Mouse (Mus musculus) mesoderm, embryonic 11.5 days (tissue): ENCODE data around the gene Pkib.

ENCODE experiments used
- DNase-seq: peaks from one replicate; pipeline ENCODE4 v3.0.0-alpha.2; 2012; ENCODE audit warnings: low read depth, low spot score

Pkib gene

DNA sequence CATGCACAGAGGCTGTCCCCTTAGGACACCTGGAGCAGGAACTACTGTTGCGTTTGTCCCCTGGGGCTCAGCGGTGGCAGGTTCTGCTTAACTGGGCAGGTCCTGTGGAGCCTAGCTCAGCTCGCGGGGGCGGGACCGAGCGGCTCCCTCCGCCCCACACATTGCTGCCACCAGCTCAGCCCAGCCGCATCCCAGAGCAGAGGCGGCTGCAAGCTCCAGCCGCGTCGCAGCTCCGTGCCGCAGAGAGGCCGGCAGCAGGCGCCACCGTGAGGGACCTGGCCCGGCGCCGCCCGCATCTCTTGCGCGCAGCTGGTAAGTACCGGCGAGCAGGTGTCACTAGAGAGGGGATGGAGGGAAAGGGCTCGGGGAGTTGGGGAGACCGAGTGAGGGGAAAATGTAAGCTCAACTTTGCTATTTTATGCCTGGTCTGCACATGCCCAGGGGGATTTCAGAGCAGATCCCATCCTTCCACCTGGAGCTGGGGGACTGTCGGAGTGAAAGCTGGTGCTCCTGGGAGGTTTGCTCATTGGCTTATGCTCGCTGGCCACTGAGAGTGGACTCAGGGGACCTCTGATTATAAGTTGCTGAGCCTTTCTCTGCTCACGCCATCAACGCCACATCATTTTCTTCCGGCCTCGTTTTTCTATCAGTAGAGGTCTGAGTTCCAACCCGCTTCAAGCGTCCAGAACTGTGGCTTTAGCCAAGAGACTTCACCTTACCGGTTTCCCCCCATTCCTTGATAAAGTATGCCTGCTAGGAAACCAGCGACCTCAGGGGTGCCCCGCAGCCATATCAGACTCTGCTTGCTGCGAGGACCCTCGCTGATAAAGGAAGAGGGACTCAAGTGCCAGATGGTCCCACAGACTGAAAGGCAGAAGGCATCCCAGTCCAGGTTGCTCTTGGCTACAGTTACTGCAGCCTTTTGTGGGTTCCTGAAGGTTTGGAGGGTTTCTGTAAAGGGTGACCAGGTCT is at the start of gene Pkib:
Gene Pkib, plus strand, starts transcription at position 86 of the 972 bp plus-strand sequence.
- DNase-seq = peak; percentile 63

DNA sequence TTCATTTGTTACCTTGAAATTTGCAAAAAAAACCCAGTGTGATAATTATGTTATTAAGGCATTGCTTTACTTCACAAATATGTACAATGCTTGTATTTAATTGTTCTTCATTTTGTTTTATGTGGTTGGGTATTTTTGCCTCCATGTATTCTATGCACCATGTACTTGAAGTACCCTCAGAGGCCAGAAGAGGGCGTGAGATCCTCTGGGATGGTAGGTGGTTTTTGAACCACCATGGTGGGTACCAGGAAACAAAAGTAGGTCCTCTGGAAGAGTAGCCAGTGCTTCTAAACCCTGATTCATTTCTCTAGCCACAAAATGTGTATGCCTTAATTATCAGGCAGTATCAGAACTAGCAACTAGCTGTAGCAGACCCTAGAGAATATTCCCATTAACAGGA is 47.9 kb upstream of the Pkib start:
- DNase-seq = no peak

DNA sequence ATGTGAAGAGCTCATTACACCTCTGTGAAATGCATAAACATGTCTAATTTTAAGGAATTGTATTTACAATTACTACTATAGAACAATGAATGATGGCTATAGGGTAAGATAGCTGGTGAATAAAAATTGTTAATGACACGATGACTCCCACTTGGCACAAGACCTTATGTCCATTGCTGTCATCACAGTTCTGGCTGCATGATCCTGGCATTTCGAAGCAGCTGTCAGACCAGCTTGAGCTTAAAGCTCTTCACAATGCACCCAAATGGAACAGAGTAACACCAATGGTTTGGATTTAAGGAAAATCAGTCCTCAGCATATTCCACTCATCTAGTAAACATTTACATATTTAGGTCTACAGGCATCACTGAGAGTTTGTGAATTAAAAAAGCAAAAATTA is 37.5 kb upstream of the Pkib start:
- no peak for DNase-seq

- DNase-seq = no peak
Observed at GRCm38 (mm10) chr10:57597172-57597571, 34.6 kb upstream of the Pkib start.

DNA sequence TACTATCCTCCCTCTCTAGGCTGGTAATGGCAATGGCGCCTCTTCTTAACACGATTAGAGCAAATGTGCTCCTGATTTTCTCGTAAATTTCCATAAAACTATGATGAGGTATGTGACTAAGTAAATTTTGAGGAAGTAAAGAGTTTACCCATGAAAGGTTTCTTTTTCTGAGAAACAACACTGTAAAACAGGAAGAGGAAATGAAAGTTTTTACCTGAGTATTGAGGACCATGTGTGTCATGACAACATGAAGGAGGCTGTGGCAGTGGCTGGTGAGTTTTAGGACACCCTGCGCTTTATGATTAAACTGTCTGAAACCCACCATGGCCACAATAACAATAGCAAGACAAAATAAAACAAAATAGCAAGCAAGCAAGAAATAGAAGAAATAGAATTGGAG is 28.8 kb upstream of the Pkib start:
- no peak for DNase-seq

DNA sequence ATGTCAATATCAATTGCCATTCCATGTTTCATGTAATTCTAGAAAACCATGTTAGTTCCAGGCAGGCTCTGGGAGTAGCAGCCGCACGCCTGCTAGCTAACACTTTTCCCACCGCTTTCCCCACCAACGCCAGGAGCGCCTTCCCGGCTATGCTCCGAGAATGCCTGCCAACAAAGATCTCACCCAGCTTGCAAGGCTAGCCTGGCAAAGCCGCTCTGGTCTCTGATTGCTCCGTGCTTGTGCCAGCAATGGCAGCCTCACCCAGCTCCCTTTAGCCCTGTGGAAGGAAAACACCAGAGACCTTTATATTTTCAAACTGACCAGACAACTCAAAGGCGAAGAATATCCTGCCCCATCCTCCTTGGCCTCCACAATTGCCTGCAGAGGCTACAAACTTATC is 8.5 kb upstream of the Pkib start:
- DNase-seq = no peak

DNA sequence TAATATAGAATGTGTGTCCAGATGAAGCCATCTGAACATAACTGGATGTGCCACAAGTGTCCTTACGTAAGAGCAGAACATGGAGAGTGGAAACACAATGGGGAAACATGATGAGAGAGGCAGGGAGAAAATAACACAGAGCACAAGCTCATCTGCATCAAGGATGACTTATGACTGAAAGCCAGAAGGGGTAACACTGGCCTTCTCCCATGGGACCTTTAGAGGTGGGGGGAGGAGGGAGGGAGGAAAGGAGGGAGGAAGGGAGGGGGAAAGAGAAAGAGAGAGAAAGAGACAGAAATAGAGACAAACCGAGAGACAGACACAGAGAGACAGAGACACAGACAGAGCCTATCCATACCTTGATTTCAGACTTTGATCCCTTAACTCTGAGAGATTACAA is 4.0 kb upstream of the Pkib start:
- no peak for DNase-seq

DNA sequence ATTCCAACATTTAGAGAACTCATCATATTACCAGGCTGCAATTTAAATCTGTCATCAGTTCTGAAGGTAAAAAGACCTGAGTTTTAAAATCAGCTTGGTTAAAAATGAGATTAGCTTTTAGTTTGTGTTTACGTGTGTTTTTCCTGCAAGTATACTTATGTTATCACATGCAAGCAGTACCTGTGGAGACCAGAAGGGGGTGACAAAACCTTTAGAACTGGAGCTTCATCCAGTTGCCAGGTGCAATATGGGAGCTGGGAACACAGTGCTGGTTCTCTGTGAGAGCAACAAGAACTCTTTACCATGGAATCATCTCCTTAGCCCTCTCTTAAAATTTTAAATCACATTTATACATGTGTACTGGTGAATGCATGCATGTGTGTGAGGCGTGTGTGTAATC is 1.2 kb upstream of the Pkib start:
- DNase-seq = no peak

DNA sequence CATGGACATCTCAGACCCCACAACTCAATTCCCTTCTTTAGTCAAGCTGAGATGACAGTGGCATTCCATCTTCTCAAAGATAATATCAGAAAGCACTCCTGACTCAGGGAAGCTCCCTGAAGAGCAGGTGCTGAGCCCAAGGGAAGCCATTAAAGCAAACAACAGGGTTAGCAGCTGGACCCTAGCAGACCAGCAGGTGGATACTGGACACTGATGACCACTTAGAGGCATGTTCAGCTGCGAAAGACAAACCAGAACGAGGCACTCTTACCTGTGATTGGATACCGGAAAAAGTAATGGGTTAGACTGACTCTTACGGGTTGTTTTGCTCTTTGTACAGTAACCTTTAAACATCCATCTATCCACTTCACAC is 1.1 kb downstream of the Pkib start:
- peak; percentile 7 for DNase-seq

- DNase-seq = no peak
Observed at GRCm38 (mm10) chr10:57636970-57637369, 5.2 kb downstream of the Pkib start.

DNA sequence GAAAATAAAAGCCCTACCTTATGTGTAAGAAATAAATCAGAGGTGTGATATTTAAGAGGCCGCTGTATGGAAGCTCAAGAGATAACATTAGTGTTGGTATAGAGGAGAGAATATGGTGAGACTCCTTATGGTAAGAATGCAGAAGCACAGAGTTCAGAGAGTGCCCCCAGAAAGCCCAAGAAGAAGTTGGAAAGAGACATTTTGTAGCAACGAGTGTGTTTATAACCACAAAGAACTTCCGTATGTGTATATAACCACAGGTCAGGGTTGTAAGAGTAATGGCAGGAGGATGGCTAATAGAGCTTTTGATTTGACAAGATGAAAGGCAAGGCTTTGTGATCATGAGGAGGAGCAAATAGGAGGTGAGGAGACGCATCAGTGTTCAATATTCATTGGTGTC is 6.5 kb downstream of the Pkib start:
- DNase-seq = no peak

GRCm38 (mm10) chr10:57639540-57639939 is 7.8 kb downstream of the Pkib start:
- no peak for DNase-seq

- no peak for DNase-seq
Observed at GRCm38 (mm10) chr10:57653297-57653696, 21.5 kb downstream of the Pkib start.

DNA sequence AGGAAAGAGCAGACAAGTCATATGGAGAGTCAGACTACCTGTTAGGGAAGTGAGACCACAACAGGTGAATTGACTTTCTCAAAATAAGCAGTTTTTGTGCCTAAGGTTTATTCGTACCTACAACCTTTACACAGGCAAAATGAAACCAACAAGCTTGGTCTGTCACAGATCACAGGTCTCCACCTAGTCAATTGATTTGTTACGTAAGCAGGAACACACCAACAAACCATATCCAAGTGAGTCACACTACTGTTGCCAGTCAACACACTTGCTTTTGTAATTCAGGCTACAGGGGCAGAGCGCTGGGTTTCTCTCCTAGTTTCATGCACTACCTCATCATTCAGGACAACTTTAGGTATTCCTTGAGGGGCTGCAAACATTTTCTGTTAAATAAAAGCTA is 28.7 kb downstream of the Pkib start:
- no peak for DNase-seq

DNA sequence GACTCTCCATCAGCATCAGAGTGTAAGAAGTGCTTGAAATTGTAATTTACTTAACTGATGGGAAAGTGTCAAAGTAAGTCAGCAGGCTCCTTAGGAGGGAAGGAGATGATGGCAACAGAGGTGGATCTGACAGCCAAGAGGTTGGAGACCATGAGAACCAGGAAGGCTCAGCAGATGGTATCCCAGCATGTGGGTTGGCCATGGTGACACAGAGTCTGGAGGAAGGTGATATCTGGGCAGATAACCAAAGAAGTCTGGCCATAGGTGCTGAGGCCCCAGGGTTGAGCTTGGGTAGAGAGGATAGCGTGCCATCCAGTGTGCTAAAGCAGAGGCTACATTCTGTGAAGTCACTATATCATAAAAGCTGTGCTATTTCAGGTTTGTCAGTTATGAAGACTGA is 32.0 kb downstream of the Pkib start:
- DNase-seq = no peak

DNA sequence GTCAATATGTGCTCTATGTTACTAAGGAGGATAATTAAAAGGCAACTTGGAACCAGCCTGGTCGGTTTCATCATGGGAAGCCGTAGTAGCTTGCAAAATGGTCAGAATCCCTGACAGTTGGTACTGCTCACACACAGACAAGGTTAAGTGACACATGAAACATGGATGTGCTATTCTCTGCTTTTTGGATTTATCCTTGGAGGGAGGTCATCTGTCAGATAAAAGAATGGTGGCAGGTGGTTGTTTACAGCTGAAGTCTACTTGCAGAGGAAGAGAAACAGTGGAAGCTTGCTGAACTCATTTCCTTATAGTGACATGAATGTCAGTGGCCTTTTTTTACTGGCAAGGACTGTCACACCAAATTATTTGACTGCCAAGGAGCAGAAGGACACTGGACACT is 32.5 kb downstream of the Pkib start:
- no peak for DNase-seq

GRCm38 (mm10) chr10:57675740-57676139 is 44.0 kb downstream of the Pkib start:
- DNase-seq = peak; percentile 9

- DNase-seq = no peak
Observed at GRCm38 (mm10) chr10:57687999-57688398, 56.2 kb downstream of the Pkib start.

- DNase-seq = no peak
Observed at GRCm38 (mm10) chr10:57690161-57690560, 58.4 kb downstream of the Pkib start.

- DNase-seq = no peak
Observed at GRCm38 (mm10) chr10:57702246-57702645, 70.5 kb downstream of the Pkib start.

GRCm38 (mm10) chr10:57721035-57721434 is 89.3 kb downstream of the Pkib start:
- no peak for DNase-seq

GRCm38 (mm10) chr10:57722363-57722762 is 90.6 kb downstream of the Pkib start:
- DNase-seq = no peak

DNA sequence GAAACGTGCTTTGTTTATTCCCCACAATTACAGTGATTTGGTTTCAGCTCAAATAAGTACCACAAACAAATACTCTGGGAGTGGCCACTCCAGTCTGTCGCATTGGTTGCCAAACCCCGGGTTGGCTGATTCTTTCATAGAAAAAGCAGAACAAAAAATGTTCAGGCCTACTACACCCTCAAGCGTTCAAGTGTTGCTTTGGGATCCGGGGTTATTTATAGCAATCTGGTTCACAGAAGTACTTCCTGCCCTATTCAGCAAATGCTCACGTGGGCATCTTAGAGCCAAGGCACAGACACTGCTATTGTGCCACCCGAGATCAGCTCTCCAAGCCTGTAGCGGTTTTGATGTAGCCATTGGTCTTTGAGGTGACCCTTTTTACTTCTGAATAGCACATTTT is 95.9 kb downstream of the Pkib start:
- DNase-seq = no peak

DNA sequence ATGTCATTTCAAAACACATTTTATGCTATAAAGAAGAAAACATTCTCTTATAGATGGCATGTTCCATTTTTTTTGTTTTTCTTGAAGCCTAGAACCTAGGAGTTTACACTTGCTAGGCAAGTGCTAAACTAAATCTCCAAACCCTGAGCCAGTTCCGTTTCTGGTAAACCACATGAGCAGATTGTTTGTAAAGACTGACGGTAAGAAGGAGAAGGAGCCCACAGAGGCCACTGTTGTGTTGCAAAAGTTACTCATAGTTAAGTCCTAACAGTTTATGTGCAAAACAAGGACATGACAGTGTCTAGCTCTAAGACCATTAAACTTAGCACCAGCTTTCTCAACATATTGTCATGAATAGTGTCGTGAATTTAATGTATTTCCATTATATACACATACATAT is 99.9 kb downstream of the Pkib start:
- DNase-seq = no peak
